Mouse (Mus musculus): ENCODE measurements around the gene Chadl. TPM values are rescaled to one million over a fixed set of nuclear protein-coding genes. Genes with fewer than 3 reads are reported as not detected.

Gene Chadl
- total and polyA plus RNA-seq, 2 experiments from 2014 or later, result 43.1 to 45.6 TPM

DNA sequence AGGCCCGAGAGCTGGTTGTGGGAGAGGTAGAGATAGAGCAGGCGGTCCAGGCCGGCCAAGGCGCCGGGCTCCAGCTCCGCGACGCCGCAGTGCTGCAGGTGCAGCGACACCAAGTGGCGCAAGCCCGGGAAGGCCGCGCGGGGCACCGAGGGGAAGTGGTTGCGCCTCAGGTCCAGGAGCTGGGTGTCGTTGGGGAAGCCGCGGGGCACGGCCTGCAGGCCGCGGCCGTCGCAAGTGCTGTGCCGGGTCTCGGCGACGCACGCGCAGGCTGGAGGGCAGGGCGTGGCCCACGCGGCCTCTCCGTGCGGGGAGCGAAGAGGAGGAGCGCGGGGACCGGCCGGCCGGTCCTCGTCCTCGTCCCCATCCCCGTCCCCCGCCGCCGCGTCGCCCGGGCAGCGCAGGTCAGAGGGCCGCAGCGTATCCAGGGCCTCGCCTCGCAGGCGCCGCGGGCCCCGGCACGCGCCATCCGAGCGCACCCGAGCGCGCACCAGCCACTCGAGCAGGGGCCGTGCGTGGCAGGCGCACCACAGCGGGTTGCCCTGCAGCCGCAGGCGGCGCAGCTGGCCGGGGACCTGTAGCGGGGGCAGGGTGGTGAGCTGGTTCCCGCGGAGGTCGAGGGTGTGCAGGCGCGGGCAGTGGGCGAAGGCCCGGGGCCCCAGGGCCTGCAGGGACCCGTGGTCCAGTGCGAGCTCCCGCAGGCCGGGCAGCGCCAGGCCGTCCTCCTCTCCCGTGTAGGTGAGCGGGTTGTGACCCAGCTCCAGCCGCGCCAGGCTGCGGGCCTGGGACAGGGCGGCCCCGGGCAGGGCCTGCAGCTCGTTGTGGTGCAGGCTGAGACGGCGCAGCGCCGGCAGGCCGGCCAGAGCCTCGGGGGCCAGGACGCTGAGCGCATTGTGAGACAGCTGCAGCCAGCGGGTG is 2.9 kb downstream of the Chadl start:
- peak overlapping the region; percentile 73 for H3K27ac ChIP-seq
- H3K4me3 ChIP-seq (ENCODE audit: low read length), result peak overlapping the region; percentile 54
- H3K9me3 ChIP-seq (ENCODE audit: low read length), result no peaks in the 10 kb centered on the region
- peaks cover 11% of the 10 kb centered on the region for H3K4me1 ChIP-seq (ENCODE audit: insufficient read depth, low read length)
- ATAC-seq (peak; percentile 80), DNase-seq (ENCODE audit: low spot score) (peak; percentile 86)
- no peaks in the 10 kb centered on the region for H3K36me3 ChIP-seq (ENCODE audit: insufficient read depth, low read length)
- 2% methylated on average over 94 of the region's 107 CpGs for whole genome bisulfite sequencing
- no peaks in the 10 kb centered on the region for H3K27me3 ChIP-seq (ENCODE audit: insufficient read depth, low read length)
- peak; percentile 62 for TF ChIP-seq CTCF (IDR thresholded peaks at IDR 0.05; ENCODE audit: low read depth)
- H3K4me2 ChIP-seq (ENCODE audit: low read depth, low read length), result peak overlapping the region; percentile 85
- H3K9ac ChIP-seq (replicated peaks; ENCODE audit: low read length), result peak overlapping the region; percentile 85

DNA sequence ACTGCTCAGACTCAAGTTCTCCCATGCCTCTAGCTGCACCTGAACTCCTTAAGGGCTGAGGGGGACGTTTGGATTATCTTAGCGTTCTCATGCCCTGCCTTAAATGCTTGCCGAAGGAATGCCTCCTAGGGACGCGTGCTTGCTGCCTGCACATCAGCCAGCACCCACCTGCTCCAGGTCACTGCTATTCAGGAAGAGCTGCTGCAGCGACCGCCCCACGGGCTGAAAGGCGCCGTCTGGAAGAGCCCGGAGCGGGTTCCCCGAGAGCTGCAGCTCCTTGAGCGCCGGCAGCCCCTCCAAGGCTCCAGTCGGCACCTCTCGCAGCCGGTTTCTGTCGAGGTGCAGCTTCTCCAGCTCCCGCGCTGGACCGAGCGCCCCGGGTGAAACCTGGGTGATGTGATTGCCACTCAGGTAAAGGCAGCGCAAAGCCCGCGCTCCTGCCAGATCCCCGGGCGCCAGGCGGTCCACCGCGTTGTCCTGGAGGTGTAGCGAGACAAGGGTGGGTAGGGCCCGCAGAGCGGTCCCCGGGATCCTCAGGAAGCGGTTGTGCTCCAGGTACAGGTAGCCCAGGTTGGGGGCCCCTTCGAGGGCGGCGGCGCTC is 3.6 kb downstream of the Chadl start:
- Histone ChIP-seq H3K4me3 (ENCODE audit: low read length) (peak overlapping the region; percentile 54), H3K9ac (replicated peaks; ENCODE audit: low read length) (peak overlapping the region; percentile 85), H3K36me3 (ENCODE audit: insufficient read depth, low read length) (no peaks in the 10 kb centered on the region), H3K4me1 (ENCODE audit: insufficient read depth, low read length) (peaks cover 11% of the 10 kb centered on the region), H3K9me3 (ENCODE audit: low read length) (no peaks in the 10 kb centered on the region), H3K4me2 (ENCODE audit: low read depth, low read length) (peak overlapping the region; percentile 85), H3K27me3 (ENCODE audit: insufficient read depth, low read length) (no peaks in the 10 kb centered on the region), H3K27ac (peak overlapping the region; percentile 73)
- no peak for TF ChIP-seq CTCF (IDR thresholded peaks at IDR 0.05; ENCODE audit: low read depth)
- peak; percentile 2; the same call in 1 of the 2 replicates for ATAC-seq
- peak; percentile 39 for DNase-seq (ENCODE audit: low spot score)
- 4% methylated on average over 41 of the region's 41 CpGs for WGBS

DNA sequence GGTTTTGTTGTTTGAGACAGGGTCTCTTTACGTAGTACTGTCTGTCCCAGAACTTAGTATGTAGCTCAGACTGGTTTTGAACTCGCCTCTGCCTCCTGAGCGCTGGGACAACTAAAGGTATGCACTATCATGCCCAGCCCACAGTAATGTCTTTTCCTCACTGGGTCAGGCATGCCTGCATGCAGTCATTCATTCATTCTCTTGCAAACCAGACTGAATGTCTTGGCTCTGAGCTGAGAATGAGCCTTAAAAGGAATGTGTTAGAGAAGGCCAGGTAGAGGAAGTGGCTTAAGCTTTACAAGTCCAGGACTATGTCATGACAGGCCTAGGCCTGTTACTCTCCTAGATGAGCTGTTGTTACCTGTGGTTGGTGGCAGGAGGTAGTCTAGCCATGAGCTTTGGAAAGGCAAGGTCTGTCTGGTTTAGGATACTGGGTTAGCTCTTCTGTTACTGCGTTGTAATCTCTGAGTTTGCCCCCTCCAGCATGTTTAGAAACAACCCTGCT is 16.7 kb downstream of the Chadl start:
- TF ChIP-seq CTCF (IDR thresholded peaks at IDR 0.05; ENCODE audit: low read depth), result no peak
- no peaks in the 10 kb centered on the region for H3K9me3 ChIP-seq (ENCODE audit: low read length)
- ATAC-seq (no peak), DNase-seq (ENCODE audit: low spot score) (no peak)
- no peak overlapping the region for H3K4me2 ChIP-seq (ENCODE audit: low read depth, low read length)
- 96% methylated on average over 4 of the region's 4 CpGs for WGBS
- H3K9ac ChIP-seq (replicated peaks; ENCODE audit: low read length), result no peak overlapping the region
- H3K4me1 ChIP-seq (ENCODE audit: insufficient read depth, low read length), result no peaks in the 10 kb centered on the region
- no peaks in the 10 kb centered on the region for H3K27me3 ChIP-seq (ENCODE audit: insufficient read depth, low read length)
- no peak overlapping the region for H3K27ac ChIP-seq
- H3K36me3 ChIP-seq (ENCODE audit: insufficient read depth, low read length), result peaks cover 57% of the 10 kb centered on the region
- no peak overlapping the region for H3K4me3 ChIP-seq (ENCODE audit: low read length)

DNA sequence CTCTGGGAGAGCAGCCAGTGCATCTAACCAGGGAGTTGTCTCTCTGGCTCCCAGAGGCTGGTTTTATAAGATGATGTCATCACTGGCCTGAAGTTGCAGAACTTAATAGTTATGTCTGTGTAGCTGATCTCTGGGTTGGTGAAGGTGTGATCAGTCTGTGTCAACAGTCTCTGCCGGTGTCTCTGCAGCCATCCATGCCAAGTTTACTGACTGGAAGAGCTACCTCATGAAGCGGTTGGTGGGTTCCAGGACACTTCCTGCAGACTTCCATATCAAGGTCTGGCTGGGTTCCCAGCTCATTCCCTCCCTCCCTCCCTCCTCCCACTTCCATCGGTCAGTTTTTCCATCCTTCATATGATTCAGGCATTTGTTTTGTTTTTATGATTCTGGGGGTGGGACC is 20.4 kb downstream of the Chadl start:
- H3K27me3 ChIP-seq (ENCODE audit: insufficient read depth, low read length), result no peaks in the 10 kb centered on the region
- H3K9ac ChIP-seq (replicated peaks; ENCODE audit: low read length), result no peak overlapping the region
- no peak overlapping the region for H3K4me2 ChIP-seq (ENCODE audit: low read depth, low read length)
- peaks cover 26% of the 10 kb centered on the region for H3K36me3 ChIP-seq (ENCODE audit: insufficient read depth, low read length)
- ATAC-seq (no peak), DNase-seq (ENCODE audit: low spot score) (no peak)
- no peaks in the 10 kb centered on the region for H3K4me1 ChIP-seq (ENCODE audit: insufficient read depth, low read length)
- 74% methylated on average over 3 of the region's 3 CpGs for WGBS
- H3K27ac ChIP-seq, result no peak overlapping the region
- TF ChIP-seq CTCF (IDR thresholded peaks at IDR 0.05; ENCODE audit: low read depth), result no peak
- no peak overlapping the region for H3K4me3 ChIP-seq (ENCODE audit: low read length)
- no peaks in the 10 kb centered on the region for H3K9me3 ChIP-seq (ENCODE audit: low read length)

DNA sequence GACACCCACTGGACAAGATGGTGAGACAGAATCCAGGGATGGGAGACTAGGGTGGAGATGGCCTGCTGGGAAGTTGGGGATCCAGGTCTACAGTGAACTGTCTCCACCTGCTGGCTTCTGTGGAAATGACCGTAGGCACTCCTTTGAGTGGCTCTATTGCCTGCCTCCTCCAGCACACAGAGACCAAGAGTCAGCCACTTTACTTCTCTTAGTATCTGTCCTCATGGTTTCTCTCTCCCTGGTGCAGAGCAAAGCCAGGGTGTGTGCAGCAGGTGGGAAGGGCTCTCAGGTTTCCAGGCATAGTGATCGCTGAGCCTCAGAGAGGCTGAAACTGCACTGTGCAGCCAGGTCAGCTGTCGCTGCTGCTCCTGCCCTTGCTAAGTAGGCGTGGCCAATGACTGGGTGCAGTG is 26.9 kb downstream of the Chadl start:
- DNase-seq (ENCODE audit: low spot score), result peak; percentile 79
- Histone ChIP-seq H3K9me3 (ENCODE audit: low read length) (no peaks in the 10 kb centered on the region), H3K36me3 (ENCODE audit: insufficient read depth, low read length) (peaks cover 34% of the 10 kb centered on the region), H3K4me1 (ENCODE audit: insufficient read depth, low read length) (no peaks in the 10 kb centered on the region), H3K4me3 (ENCODE audit: low read length) (no peak overlapping the region), H3K4me2 (ENCODE audit: low read depth, low read length) (no peak overlapping the region), H3K9ac (replicated peaks; ENCODE audit: low read length) (no peak overlapping the region), H3K27me3 (ENCODE audit: insufficient read depth, low read length) (no peaks in the 10 kb centered on the region), H3K27ac (no peak overlapping the region)
- WGBS, result 79% methylated on average over 4 of the region's 4 CpGs
- TF ChIP-seq CTCF (IDR thresholded peaks at IDR 0.05; ENCODE audit: low read depth), result peak; percentile 80
- peak; percentile 51 for ATAC-seq

DNA sequence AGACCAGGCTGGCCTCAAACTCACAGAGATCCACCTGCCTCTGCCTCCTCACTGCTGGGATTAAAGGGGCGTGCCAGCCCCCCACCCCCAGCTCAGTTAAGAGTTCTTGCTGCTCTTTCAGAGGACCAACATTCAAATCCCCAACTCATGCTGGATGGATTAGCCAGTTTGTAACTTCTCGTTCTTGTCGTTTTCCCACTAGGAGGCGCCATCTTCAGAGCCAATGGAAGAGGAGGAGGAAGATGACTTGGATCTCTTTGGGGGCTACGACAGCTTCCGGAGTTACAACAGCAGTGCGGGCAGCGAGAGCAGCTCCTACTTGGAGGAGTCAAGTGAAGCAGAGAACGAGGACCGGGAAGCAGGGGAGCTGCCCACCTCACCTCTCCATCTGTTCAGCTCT is 30.1 kb downstream of the Chadl start:
- Histone ChIP-seq H3K9ac (replicated peaks; ENCODE audit: low read length) (no peak overlapping the region), H3K36me3 (ENCODE audit: insufficient read depth, low read length) (peaks cover 30% of the 10 kb centered on the region), H3K4me3 (ENCODE audit: low read length) (no peak overlapping the region), H3K27ac (no peak overlapping the region), H3K4me1 (ENCODE audit: insufficient read depth, low read length) (no peaks in the 10 kb centered on the region), H3K4me2 (ENCODE audit: low read depth, low read length) (no peak overlapping the region), H3K9me3 (ENCODE audit: low read length) (no peaks in the 10 kb centered on the region), H3K27me3 (ENCODE audit: insufficient read depth, low read length) (no peaks in the 10 kb centered on the region)
- WGBS, result 85% methylated on average over 10 of the region's 10 CpGs
- TF ChIP-seq CTCF (IDR thresholded peaks at IDR 0.05; ENCODE audit: low read depth), result 0 out of 2 replicates have a peak, but pooled peaks have one; percentile 17
- DNase-seq (ENCODE audit: low spot score) (no peak), ATAC-seq (no peak)

Measured in hindbrain, postnatal 0 days (tissue).